Mouse (Mus musculus): Measurements from ENCODE around the gene Gm20532.
"Not testable (repeated sequence)": the region's sequence is repeated elsewhere in the genome, so short reads cannot be mapped to it uniquely, and the experiment has no call there.

Gene Gm20532

GRCm38 (mm10) chr2:26643942-26644341, 57.5 kb downstream of the Gm20532 start:
- CTCF ChIA-PET, result interaction anchor here (0.6 kb wide), 1 partner anchor 105 kb away, joined by 3 read pairs; no protein-coding TSS in a partner anchor

- CTCF ChIA-PET, result interaction anchor here (0.6 to 0.9 kb wide), 2 partner anchors 11 to 198 kb away, joined by 3 to 13 read pairs; no protein-coding TSS in a partner anchor
Observed at GRCm38 (mm10) chr2:26646643-26647293, 60.3 kb downstream of the Gm20532 start.

GRCm38 (mm10) chr2:26654687-26655086, 68.2 kb downstream of the Gm20532 start:
- CTCF ChIA-PET, result no interaction called here

GRCm38 (mm10) chr2:26657426-26657825, 71.0 kb downstream of the Gm20532 start:
- CTCF ChIA-PET, result no interaction called here

- CTCF ChIA-PET, result interaction anchor here (0.6 kb wide), 2 partner anchors 13 to 523 kb away, joined by 3 to 4 read pairs; no protein-coding TSS in a partner anchor
Observed at GRCm38 (mm10) chr2:26661143-26661752, 74.8 kb downstream of the Gm20532 start.

- CTCF ChIA-PET, result no interaction called here
Observed at GRCm38 (mm10) chr2:26661768-26662508, 75.5 kb downstream of the Gm20532 start.

GRCm38 (mm10) chr2:26662509-26662882, 76.1 kb downstream of the Gm20532 start:
- CTCF ChIA-PET, result no interaction called here

GRCm38 (mm10) chr2:26663112-26663511, 76.7 kb downstream of the Gm20532 start:
- CTCF ChIA-PET, result no interaction called here

GRCm38 (mm10) chr2:26663551-26663950, 77.1 kb downstream of the Gm20532 start:
- CTCF ChIA-PET, result not testable (repeated sequence)

GRCm38 (mm10) chr2:26668746-26669145, 82.3 kb downstream of the Gm20532 start:
- CTCF ChIA-PET, result no interaction called here

- CTCF ChIA-PET, result no interaction called here
Observed at GRCm38 (mm10) chr2:26671182-26671581, 84.7 kb downstream of the Gm20532 start, which contains the start of gene Lcn4. Gene Lcn4, minus strand, starts transcription at chr2:26671282.

All from spleen, embryonic (tissue).